Mouse (Mus musculus) ES-Bruce4 (cell line): ENCODE measurements around the gene Klhl22. TPM values are rescaled to one million over a fixed set of nuclear protein-coding genes. Genes with fewer than 3 reads are reported as not detected.

Source experiments
- H3K27ac ChIP-seq: 2 replicates; pipeline ENCODE4 v1.5.1; 2012; ENCODE audit warnings: low read length, inconsistent platforms; ENCODE audit not compliant: insufficient read depth
- H3K27me3 ChIP-seq: 2 replicates; pipeline ENCODE4 v1.6.1; 2012; ENCODE audit warnings: mild to moderate bottlenecking, low read length, inconsistent platforms; ENCODE audit not compliant: control insufficient read depth, poor library complexity, insufficient read depth, severe bottlenecking
- H3K36me3 ChIP-seq: 2 replicates; pipeline ENCODE4 v1.6.1; 2012; ENCODE audit warnings: inconsistent platforms, mild to moderate bottlenecking, low read length, moderate library complexity; ENCODE audit not compliant: control insufficient read depth, poor library complexity, insufficient read depth, severe bottlenecking
- H3K4me1 ChIP-seq: one replicate; pipeline ENCODE4 v1.8.1; 2011; ENCODE audit warnings: low read length; ENCODE audit not compliant: control insufficient read depth, insufficient read depth
- H3K4me3 ChIP-seq: 2 replicates; pipeline ENCODE4 v1.5.1; 2011; ENCODE audit warnings: low read depth, mild to moderate bottlenecking, low read length
- H3K9ac ChIP-seq: 2 replicates; pipeline ENCODE4 v1.6.1; 2012; ENCODE audit warnings: low read depth, mild to moderate bottlenecking, inconsistent platforms; ENCODE audit not compliant: poor library complexity, severe bottlenecking
- H3K9me3 ChIP-seq: replicated peaks from 2 replicates; pipeline ENCODE4 v1.6.1; 2012; ENCODE audit warnings: mild to moderate bottlenecking, low read length, inconsistent platforms; ENCODE audit not compliant: control insufficient read depth, poor library complexity, insufficient read depth, severe bottlenecking
- CTCF ChIP-seq: IDR thresholded peaks from one replicate; pipeline ENCODE4 v1.8.1; 2011; ENCODE audit warnings: low read depth, low read length
- EP300 ChIP-seq: IDR thresholded peaks from 2 replicates; pipeline ENCODE4 v1.6.1; 2011; ENCODE audit warnings: low read depth, low read length; ENCODE audit not compliant: insufficient read depth
- POLR2A ChIP-seq: IDR thresholded peaks from one replicate; pipeline ENCODE4 v1.8.1; 2011; ENCODE audit warnings: low read length; ENCODE audit not compliant: insufficient read depth
- polyA plus RNA-seq: library from polyadenylated mRNA; stranded (reverse); fragments of >200 nt; gene quantifications from 2 replicates; pipeline ENCODE4 v1.2.4, GENCODE M21; 2011; ENCODE audit warnings: low read depth; ENCODE audit not compliant: missing spikeins, insufficient read depth, insufficient read length

Klhl22 gene
- polyA plus RNA-seq, 1 experiment = 40.2 TPM

- Histone ChIP-seq H3K9me3 (no peaks in the 10 kb centered on the region), H3K4me3 (peak overlapping the region; percentile 57), H3K9ac (peak overlapping the region; percentile 15), H3K4me1 (peaks cover 6% of the 10 kb centered on the region), H3K27ac (no peak overlapping the region), H3K36me3 (no peaks in the 10 kb centered on the region), H3K27me3 (peaks cover 10% of the 10 kb centered on the region)
- TF ChIP-seq CTCF (no peak), POLR2A (no peak), EP300 (no peak)
Measured at GRCm38 (mm10) chr16:17803675-17804448, 44.4 kb downstream of the Klhl22 start.

GRCm38 (mm10) chr16:17804449-17804912, 45.1 kb downstream of the Klhl22 start:
- H3K27me3 ChIP-seq = peaks cover 8% of the 10 kb centered on the region
- H3K4me1 ChIP-seq = peaks cover 6% of the 10 kb centered on the region
- H3K4me3 ChIP-seq = peak overlapping the region; percentile 57
- H3K27ac ChIP-seq = no peak overlapping the region
- no peaks in the 10 kb centered on the region for H3K9me3 ChIP-seq
- no peak for TF ChIP-seq EP300
- no peak for TF ChIP-seq CTCF
- TF ChIP-seq POLR2A = no peak
- peak overlapping the region; percentile 15 for H3K9ac ChIP-seq
- no peaks in the 10 kb centered on the region for H3K36me3 ChIP-seq

- Histone ChIP-seq H3K36me3 (no peaks in the 10 kb centered on the region), H3K4me1 (peaks cover 6% of the 10 kb centered on the region), H3K4me3 (peak overlapping the region; percentile 6; the same call in 1 of the 2 replicates)
Measured at GRCm38 (mm10) chr16:17804982-17805381, 45.6 kb downstream of the Klhl22 start.

GRCm38 (mm10) chr16:17806581-17807191, 47.3 kb downstream of the Klhl22 start:
- no peak overlapping the region for H3K27ac ChIP-seq
- peak overlapping the region; percentile 78 for H3K9ac ChIP-seq
- H3K4me3 ChIP-seq = peak overlapping the region; percentile 62
- no peaks in the 10 kb centered on the region for H3K9me3 ChIP-seq
- H3K27me3 ChIP-seq = peaks cover 8% of the 10 kb centered on the region
- H3K4me1 ChIP-seq = peaks cover 6% of the 10 kb centered on the region
- TF ChIP-seq POLR2A (no peak), CTCF (no peak), EP300 (no peak)
- no peaks in the 10 kb centered on the region for H3K36me3 ChIP-seq

More at GRCm38 (mm10) chr16:17804982-17805381, 45.6 kb downstream of the Klhl22 start:
- H3K9me3 ChIP-seq = no peaks in the 10 kb centered on the region
- TF ChIP-seq POLR2A (no peak), EP300 (no peak), CTCF (no peak)
- peaks cover 8% of the 10 kb centered on the region for H3K27me3 ChIP-seq
- H3K9ac ChIP-seq = no peak overlapping the region
- no peak overlapping the region for H3K27ac ChIP-seq

- Histone ChIP-seq H3K9ac (peak overlapping the region; percentile 78), H3K27me3 (peaks cover 8% of the 10 kb centered on the region), H3K27ac (no peak overlapping the region), H3K4me1 (peaks cover 6% of the 10 kb centered on the region), H3K36me3 (no peaks in the 10 kb centered on the region), H3K9me3 (no peaks in the 10 kb centered on the region), H3K4me3 (peak overlapping the region; percentile 62)
- TF ChIP-seq POLR2A = no peak
Measured at GRCm38 (mm10) chr16:17807192-17808009, 48.0 kb downstream of the Klhl22 start.
